Mouse (Mus musculus) CH12.LX (cell line): ENCODE measurements at regions not wholly inside any gene's neighbourhood (a gene's known extent, or its start where the extent isn't known, plus 50 kb on each side); places are given as distances from the start of the nearest gene placed in this dataset.

ENCODE experiments used
- DNase-seq: peaks from one replicate; pipeline ENCODE4 v3.0.0-alpha.2; 2013; ENCODE audit errors: extremely low read depth
- H3K27ac ChIP-seq: 2 replicates; pipeline ENCODE4 v1.5.1; 2012; ENCODE audit warnings: low read depth, mild to moderate bottlenecking, control low read depth, moderate library complexity; ENCODE audit not compliant: insufficient read depth
- H3K27me3 ChIP-seq: replicated peaks from 2 replicates; pipeline ENCODE3; 2012; ENCODE audit warnings: inconsistent platforms
- H3K36me3 ChIP-seq, 2 experiments: replicated peaks in 1 of 2; 2 replicates each; pipeline versions ENCODE3 to v1.6.1; 2012; ENCODE audit warnings: inconsistent platforms in 1 of 2, low read length in 1 of 2, mild to moderate bottlenecking in 1 of 2, mixed read lengths in 1 of 2, moderate library complexity in 1 of 2; ENCODE audit not compliant: control insufficient read depth in 1 of 2, insufficient read depth in 1 of 2
- H3K4me1 ChIP-seq, 2 experiments: 2 replicates each; pipeline ENCODE4 v1.6.1; 2012; ENCODE audit warnings: inconsistent platforms in 1 of 2, moderate library complexity in 1 of 2; ENCODE audit not compliant: insufficient read depth in 2 of 2, control insufficient read depth in 1 of 2
- H3K4me2 ChIP-seq: 2 replicates; pipeline ENCODE4 v1.6.1; 2012; ENCODE audit warnings: low read depth, mild to moderate bottlenecking, control low read depth; ENCODE audit not compliant: poor library complexity, insufficient read depth, severe bottlenecking
- H3K4me3 ChIP-seq, 3 experiments: fragments of 150-350 bp in 1 of 3; sonication (generic) in 1 of 3; replicated peaks in 1 of 3; 2 replicates each; pipeline versions ENCODE3 to v1.5.1; 2011 to 2012; ENCODE audit warnings: low read depth in 2 of 3, low read length in 2 of 3, mild to moderate bottlenecking in 2 of 3, moderate library complexity in 2 of 3, control low read depth in 1 of 3, improper control_type of control experiment in 1 of 3, inconsistent platforms in 1 of 3, mixed read lengths in 1 of 3; ENCODE audit not compliant: poor library complexity in 1 of 3
- H3K79me2 ChIP-seq: replicated peaks from 2 replicates; pipeline ENCODE4 v1.6.1; 2012; ENCODE audit warnings: mild to moderate bottlenecking, moderate library complexity; ENCODE audit not compliant: control insufficient read depth, poor library complexity, insufficient read depth, severe bottlenecking; ENCODE audit errors: extremely low read depth
- H3K9ac ChIP-seq: 2 replicates; pipeline ENCODE4 v1.6.1; 2012; ENCODE audit warnings: low read depth, mild to moderate bottlenecking, control low read depth, moderate library complexity; ENCODE audit not compliant: insufficient read depth
- H3K9me3 ChIP-seq: replicated peaks from 2 replicates; pipeline ENCODE3; 2012; ENCODE audit warnings: low read length, inconsistent platforms, mixed read lengths
- BHLHE40 ChIP-seq: IDR thresholded peaks from 2 replicates; pipeline ENCODE4 v1.6.1; 2011; ENCODE audit warnings: mild to moderate bottlenecking, low read depth, low read length, improper control_type of control experiment
- CHD2 ChIP-seq: IDR thresholded peaks from 2 replicates; pipeline ENCODE4 v1.6.1; 2011; ENCODE audit warnings: low read length, improper control_type of control experiment
- ELF1 ChIP-seq: IDR thresholded peaks from 2 replicates; pipeline ENCODE4 v1.6.1; 2014; ENCODE audit warnings: low read depth, mild to moderate bottlenecking, inconsistent platforms, low read length, improper control_type of control experiment
- ETS1 ChIP-seq: conservative IDR thresholded peaks from 2 replicates; pipeline ENCODE4 v1.6.1; 2012; ENCODE audit warnings: low read depth, mild to moderate bottlenecking, inconsistent platforms, low read length, improper control_type of control experiment, moderate library complexity
- GABPA ChIP-seq: IDR thresholded peaks from 2 replicates; pipeline ENCODE4 v1.6.1; 2012; ENCODE audit warnings: low read depth, low read length, improper control_type of control experiment, inconsistent platforms; ENCODE audit not compliant: insufficient replicate concordance
- HCFC1 ChIP-seq: IDR thresholded peaks from 2 replicates; pipeline ENCODE4 v1.6.1; 2012; ENCODE audit warnings: low read depth, mild to moderate bottlenecking, inconsistent platforms, low read length, improper control_type of control experiment
- IRF4 ChIP-seq: IDR thresholded peaks from 2 replicates; pipeline ENCODE4 v1.6.1; 2014; ENCODE audit warnings: low read depth, mild to moderate bottlenecking, inconsistent platforms, low read length, improper control_type of control experiment
- JUND ChIP-seq: conservative IDR thresholded peaks from 2 replicates; pipeline ENCODE4 v1.6.1; 2011; ENCODE audit warnings: low read depth, low read length, improper control_type of control experiment
- MAFK ChIP-seq: IDR thresholded peaks from 2 replicates; pipeline ENCODE4 v1.6.1; 2011; ENCODE audit warnings: low read length, improper control_type of control experiment; ENCODE audit not compliant: insufficient replicate concordance
- MAX ChIP-seq: IDR thresholded peaks from 2 replicates; pipeline ENCODE4 v1.6.1; 2011; ENCODE audit warnings: low read length, improper control_type of control experiment
- MAZ ChIP-seq: IDR thresholded peaks from 2 replicates; pipeline ENCODE4 v1.6.1; 2012; ENCODE audit warnings: low read depth, mild to moderate bottlenecking, inconsistent platforms, low read length, improper control_type of control experiment, moderate library complexity
- NELFE ChIP-seq: IDR thresholded peaks from 2 replicates; pipeline ENCODE4 v1.6.1; 2011; ENCODE audit warnings: low read depth, low read length, improper control_type of control experiment
- NRF1 ChIP-seq: IDR thresholded peaks from 2 replicates; pipeline ENCODE4 v1.6.1; 2014; ENCODE audit warnings: low read depth, mild to moderate bottlenecking, inconsistent platforms, low read length, improper control_type of control experiment, moderate library complexity
- PAX5 ChIP-seq: IDR thresholded peaks from 2 replicates; pipeline ENCODE4 v1.6.1; 2012; ENCODE audit warnings: low read length, inconsistent platforms, mixed read lengths
- POLR2AphosphoS2 ChIP-seq: IDR thresholded peaks from 2 replicates; pipeline ENCODE4 v1.6.1; 2011; ENCODE audit warnings: low read depth, low read length, improper control_type of control experiment
- RAD21 ChIP-seq: IDR thresholded peaks from 2 replicates; pipeline ENCODE4 v1.6.1; 2011; ENCODE audit warnings: low read depth, mild to moderate bottlenecking, low read length, improper control_type of control experiment, moderate library complexity
- UBTF ChIP-seq: IDR thresholded peaks from 2 replicates; pipeline ENCODE4 v1.6.1; 2012; ENCODE audit warnings: low read depth, mild to moderate bottlenecking, inconsistent platforms, low read length, improper control_type of control experiment, moderate library complexity
- USF2 ChIP-seq: conservative IDR thresholded peaks from 2 replicates; pipeline ENCODE4 v1.6.1; 2011; ENCODE audit warnings: low read depth, low read length, improper control_type of control experiment
- ZKSCAN1 ChIP-seq: IDR thresholded peaks from 2 replicates; pipeline ENCODE4 v1.6.1; 2012; ENCODE audit warnings: low read depth, inconsistent platforms, low read length, improper control_type of control experiment, borderline replicate concordance
- ZMIZ1 ChIP-seq: IDR thresholded peaks from 2 replicates; pipeline ENCODE4 v1.6.1; 2012; ENCODE audit warnings: low read depth, mild to moderate bottlenecking, inconsistent platforms, low read length, improper control_type of control experiment
- dilution Hi-C: fragments of 300-500 bp; cut with MboI; formaldehyde crosslinking; loops from 2 replicates; pipeline ENCODE4 v1.14.3; 2020; ENCODE audit warnings: low sequenced_read_pairs; ENCODE audit not compliant: extremely low pct_unique_long_range_greater_than_20kb, extremely low pct_ligation_motif_present
- in situ Hi-C: fragments of 300-500 bp; cut with MboI; formaldehyde crosslinking; loops from 3 replicates; pipeline ENCODE4 v1.14.3; 2019; ENCODE audit warnings: low sequenced_read_pairs, low pct_ligation_motif_present, low pct_unique_long_range_greater_than_20kb, mixed read lengths

GRCm38 (mm10) chr11:7814556-7814955 is 600.8 kb upstream of the Igfbp3 start:
- in situ Hi-C loops (no loop called here), dilution Hi-C loops (no loop called here)
- DNase-seq = no peak
- H3K79me2 ChIP-seq = no peaks in the 10 kb centered on the region
- no peak overlapping the region for H3K27ac ChIP-seq
- H3K4me1 ChIP-seq = no peaks in the 10 kb centered on the region
- H3K4me2 ChIP-seq = no peak overlapping the region
- H3K4me3 ChIP-seq = no peak overlapping the region
- TF ChIP-seq MAFK (no peak), NELFE (no peak), CHD2 (no peak), MAX (no peak), USF2 (no peak)
- no peak overlapping the region for H3K9ac ChIP-seq
- no peaks in the 10 kb centered on the region for H3K36me3 ChIP-seq
- H3K27me3 ChIP-seq = no peaks in the 10 kb centered on the region
- peaks cover 68% of the 10 kb centered on the region for H3K9me3 ChIP-seq

- Histone ChIP-seq H3K36me3 (no peaks in the 10 kb centered on the region), H3K79me2 (no peaks in the 10 kb centered on the region), H3K27ac (no peak overlapping the region), H3K4me2 (no peak overlapping the region), H3K4me1 (no peaks in the 10 kb centered on the region), H3K9ac (no peak overlapping the region), H3K4me3 (no peak overlapping the region), H3K9me3 (peaks cover 69% of the 10 kb centered on the region), H3K27me3 (no peaks in the 10 kb centered on the region)
- in situ Hi-C loops = no loop called here
- no peak for DNase-seq
- TF ChIP-seq IRF4 (no peak), BHLHE40 (no peak), ETS1 (no peak)
- dilution Hi-C loops = no loop called here
Measured at GRCm38 (mm10) chr11:7812436-7812835, 598.7 kb upstream of the Igfbp3 start.

GRCm38 (mm10) chr11:7809741-7810140 is 596.0 kb upstream of the Igfbp3 start:
- Histone ChIP-seq H3K36me3 (no peaks in the 10 kb centered on the region), H3K4me3 (no peak overlapping the region), H3K27me3 (no peaks in the 10 kb centered on the region), H3K9ac (no peak overlapping the region), H3K4me2 (no peak overlapping the region), H3K9me3 (peaks cover 66% of the 10 kb centered on the region), H3K79me2 (no peaks in the 10 kb centered on the region), H3K27ac (no peak overlapping the region), H3K4me1 (no peaks in the 10 kb centered on the region)
- dilution Hi-C loops = no loop called here
- TF ChIP-seq GABPA (no peak), POLR2AphosphoS2 (no peak), CHD2 (no peak), UBTF (no peak), MAZ (no peak), ZMIZ1 (no peak), BHLHE40 (no peak), ELF1 (no peak), JUND (no peak), ZKSCAN1 (no peak), NRF1 (no peak), PAX5 (no peak), ETS1 (no peak), HCFC1 (no peak), USF2 (no peak), RAD21 (no peak)
- no peak for DNase-seq
- in situ Hi-C loops = no loop called here
